Mouse (Mus musculus) limb, embryonic 13.5 days (tissue): ENCODE measurements around the gene Mul1. TPM values are rescaled to one million over a fixed set of nuclear protein-coding genes. Genes with fewer than 3 reads are reported as not detected.
A peak's percentile ranks its signal among the peaks of the same experiment; 100 is the strongest.
"Not testable (repeated sequence)": the region's sequence is repeated elsewhere in the genome, so short reads cannot be mapped to it uniquely, and the experiment has no call there.

Source experiments
- ATAC-seq: fragments of 200-750 bp; cut with Nextera tagmentation; 2 replicates; pipeline ENCODE4 v1.8.0; 2017; ENCODE audit warnings: low read depth, moderate number of reproducible peaks, moderate TSS enrichment; ENCODE audit not compliant: low FRiP score
- H3K27ac ChIP-seq: fragments of 300-500 bp; sonication (generic); 2 replicates; pipeline ENCODE4 v1.5.1; 2015; ENCODE audit warnings: inconsistent platforms, mild to moderate bottlenecking, moderate library complexity
- H3K27me3 ChIP-seq: fragments of 300-500 bp; sonication (generic); 2 replicates; pipeline ENCODE4 v1.6.1; 2015; ENCODE audit warnings: mild to moderate bottlenecking, inconsistent platforms
- H3K36me3 ChIP-seq: fragments of 300-500 bp; sonication (generic); 2 replicates; pipeline ENCODE4 v1.6.1; 2015; ENCODE audit warnings: inconsistent platforms, mild to moderate bottlenecking, moderate library complexity
- H3K4me1 ChIP-seq: fragments of 300-500 bp; sonication (generic); 2 replicates; pipeline ENCODE4 v1.6.1; 2015; ENCODE audit warnings: inconsistent platforms
- H3K4me2 ChIP-seq: fragments of 300-500 bp; sonication (generic); replicated peaks from 2 replicates; pipeline ENCODE4 v1.6.1; 2015; ENCODE audit warnings: inconsistent platforms, mild to moderate bottlenecking, moderate library complexity
- H3K4me3 ChIP-seq: fragments of 300-500 bp; sonication (generic); 2 replicates; pipeline ENCODE4 v1.5.1; 2015; ENCODE audit warnings: moderate library complexity, mild to moderate bottlenecking, inconsistent platforms
- H3K9ac ChIP-seq: fragments of 300-500 bp; sonication (generic); 2 replicates; pipeline ENCODE4 v1.6.1; 2015; ENCODE audit warnings: mild to moderate bottlenecking, inconsistent platforms
- H3K9me3 ChIP-seq: fragments of 300-500 bp; sonication (generic); 2 replicates; pipeline ENCODE4 v1.6.1; 2016; ENCODE audit warnings: inconsistent platforms
- whole genome bisulfite sequencing: fragments of 180-500 bp; shearing (Covaris S2); methylation state at CpG from one replicate; pipeline ENCODE4 v1.1.7; 2015; 5-methylcytosine and 5-hydroxymethylcytosine counted together
- polyA plus RNA-seq: library from polyadenylated mRNA; unstranded; fragments of >200 nt; fragmentation: Nextera tagmentation; extraction: Ambion mirVana; gene quantifications from 2 replicates; pipeline ENCODE4 v1.2.1, GENCODE M21; 2015

The Mul1 gene
- polyA plus RNA-seq, 1 experiment from 2014 or later: 18.4 TPM

DNA sequence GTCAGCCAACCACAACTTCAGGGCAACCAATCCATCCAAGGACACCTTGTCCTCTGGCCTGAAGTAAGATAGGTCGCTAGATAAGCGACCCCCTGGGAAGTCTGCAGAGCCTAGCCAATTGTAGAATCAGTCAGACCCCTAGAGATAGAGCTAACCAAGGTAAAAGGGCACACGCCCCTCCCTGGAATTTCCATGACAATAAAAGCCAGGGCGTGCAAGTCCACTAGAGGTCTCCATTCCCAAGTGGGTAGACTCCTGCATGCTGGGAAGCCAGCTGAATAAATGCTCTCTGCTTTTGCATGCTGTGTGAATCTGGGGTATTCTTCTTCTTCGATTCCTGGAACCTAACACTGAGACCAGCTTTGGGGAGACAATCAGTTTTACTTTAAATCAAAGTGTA is 18.1 kb upstream of the Mul1 start:
- no peak for ATAC-seq
- Histone ChIP-seq H3K4me1 (no peaks in the 10 kb centered on the region), H3K36me3 (no peaks in the 10 kb centered on the region), H3K27ac (no peak overlapping the region), H3K4me2 (no peak overlapping the region), H3K9ac (no peak overlapping the region), H3K27me3 (peaks cover 77% of the 10 kb centered on the region), H3K9me3 (no peaks in the 10 kb centered on the region), H3K4me3 (no peak overlapping the region)
- WGBS: 64% methylated on average over 5 of the region's 5 CpGs

DNA sequence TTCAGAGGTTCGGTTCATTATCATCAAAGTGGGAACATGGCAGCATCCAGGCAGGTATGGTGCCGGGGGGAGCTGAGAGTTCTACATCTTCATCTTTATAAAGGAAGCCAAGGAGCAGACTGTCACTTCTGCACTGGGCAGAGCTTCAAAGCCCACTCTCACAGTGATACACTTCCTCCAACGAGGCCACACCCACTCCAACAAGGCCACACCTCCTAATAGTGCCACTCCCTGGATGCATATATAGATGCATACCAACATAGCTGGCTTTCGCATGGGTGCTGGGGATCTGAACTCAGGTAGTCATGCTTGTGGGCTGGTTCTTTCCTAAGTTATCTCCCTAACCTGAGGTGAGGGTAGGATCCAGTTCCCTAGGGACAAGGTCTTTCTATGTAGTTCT is 16.6 kb upstream of the Mul1 start:
- H3K27ac ChIP-seq: no peak overlapping the region
- H3K4me1 ChIP-seq: no peaks in the 10 kb centered on the region
- H3K9ac ChIP-seq: no peak overlapping the region
- no peak overlapping the region for H3K4me2 ChIP-seq
- WGBS: 81% methylated on average over 4 of the region's 4 CpGs
- H3K36me3 ChIP-seq: no peaks in the 10 kb centered on the region
- no peaks in the 10 kb centered on the region for H3K9me3 ChIP-seq
- peaks cover 64% of the 10 kb centered on the region for H3K27me3 ChIP-seq
- H3K4me3 ChIP-seq: no peak overlapping the region
- no peak for ATAC-seq

DNA sequence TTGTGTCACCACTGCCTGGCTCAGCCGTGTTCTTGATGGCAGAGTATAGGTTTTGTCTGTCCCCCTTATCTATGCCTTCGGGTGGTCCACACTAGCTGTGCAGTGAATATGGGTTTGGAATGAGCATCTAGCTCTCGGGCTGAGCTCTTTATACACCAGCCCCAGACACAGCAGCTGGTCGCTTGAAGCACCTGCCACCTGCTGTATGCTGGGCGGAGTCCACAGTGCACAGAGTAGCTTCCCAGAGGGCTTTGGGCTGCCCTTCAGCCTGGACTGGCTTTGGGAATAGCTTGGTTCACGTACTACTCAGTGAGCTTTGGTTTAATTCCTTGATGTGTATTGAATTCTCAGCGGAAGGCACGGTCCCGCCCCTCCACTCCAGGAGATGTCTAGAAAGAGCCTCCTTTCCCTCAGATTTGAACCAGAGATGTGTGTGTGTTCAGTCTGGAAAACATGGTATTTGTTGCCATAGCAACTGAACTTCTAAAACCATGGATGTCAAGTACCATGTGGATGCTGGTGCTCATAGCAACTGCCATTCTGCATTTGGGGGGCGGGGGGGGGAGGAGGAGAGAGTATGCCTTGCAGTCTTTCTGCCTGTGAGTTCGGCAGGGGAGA is 16.0 kb upstream of the Mul1 start:
- Histone ChIP-seq H3K4me2 (no peak overlapping the region), H3K27me3 (peaks cover 60% of the 10 kb centered on the region), H3K27ac (no peak overlapping the region), H3K4me1 (no peaks in the 10 kb centered on the region), H3K9ac (no peak overlapping the region), H3K4me3 (no peak overlapping the region), H3K36me3 (no peaks in the 10 kb centered on the region), H3K9me3 (no peaks in the 10 kb centered on the region)
- 62% methylated on average over 11 of the region's 11 CpGs for WGBS
- ATAC-seq: no peak

DNA sequence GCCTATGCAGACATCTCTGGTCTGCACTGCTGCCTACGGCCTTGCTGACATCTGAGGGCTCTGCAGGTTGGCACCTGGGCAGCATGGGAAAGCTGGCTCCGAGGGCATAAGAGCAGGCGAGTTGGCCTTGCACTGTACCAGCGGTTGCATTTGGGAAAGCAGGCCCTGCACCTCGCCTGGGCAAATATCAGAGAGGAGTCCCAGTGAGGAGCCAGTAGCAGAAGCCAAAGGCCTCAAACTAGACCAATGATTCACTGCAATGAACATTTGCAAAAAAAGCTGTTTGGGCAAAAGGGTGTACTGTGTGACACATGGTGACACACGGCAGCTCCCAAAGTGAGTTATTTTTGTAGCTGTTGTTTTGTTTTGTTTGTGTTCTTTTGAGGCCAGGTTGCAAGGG is 9.4 kb upstream of the Mul1 start:
- WGBS: 81% methylated on average over 6 of the region's 6 CpGs
- no peak for ATAC-seq
- Histone ChIP-seq H3K36me3 (no peaks in the 10 kb centered on the region), H3K27ac (no peak overlapping the region), H3K4me2 (no peak overlapping the region), H3K9ac (no peak overlapping the region), H3K9me3 (no peaks in the 10 kb centered on the region), H3K27me3 (peaks cover 20% of the 10 kb centered on the region), H3K4me3 (no peak overlapping the region), H3K4me1 (no peaks in the 10 kb centered on the region)

DNA sequence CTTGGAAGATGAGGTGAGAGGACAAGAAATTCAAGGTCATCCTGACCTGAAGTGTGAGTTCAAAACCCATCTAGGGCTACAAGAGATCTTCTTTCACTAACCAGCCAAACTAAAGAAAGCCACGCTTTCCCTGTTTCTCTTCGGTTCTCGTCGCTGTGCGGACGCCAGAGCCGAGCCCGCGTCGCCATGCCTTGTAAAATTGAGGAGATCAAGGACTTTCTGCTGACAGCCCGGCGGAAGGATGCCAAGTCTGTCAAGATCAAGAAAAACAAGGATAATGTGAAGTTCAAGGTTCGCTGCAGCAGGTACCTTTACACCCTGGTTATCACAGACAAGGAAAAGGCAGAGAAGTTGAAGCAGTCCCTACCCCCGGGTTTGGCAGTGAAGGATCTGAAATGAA is 8.9 kb upstream of the Mul1 start:
- ATAC-seq, H3K36me3 ChIP-seq, H3K9ac ChIP-seq, H3K4me2 ChIP-seq, H3K9me3 ChIP-seq, H3K27ac ChIP-seq, H3K4me3 ChIP-seq, H3K4me1 ChIP-seq: not testable (repeated sequence)
- peaks cover 16% of the 10 kb centered on the region for H3K27me3 ChIP-seq
- WGBS: 87% methylated on average over 14 of the region's 14 CpGs

DNA sequence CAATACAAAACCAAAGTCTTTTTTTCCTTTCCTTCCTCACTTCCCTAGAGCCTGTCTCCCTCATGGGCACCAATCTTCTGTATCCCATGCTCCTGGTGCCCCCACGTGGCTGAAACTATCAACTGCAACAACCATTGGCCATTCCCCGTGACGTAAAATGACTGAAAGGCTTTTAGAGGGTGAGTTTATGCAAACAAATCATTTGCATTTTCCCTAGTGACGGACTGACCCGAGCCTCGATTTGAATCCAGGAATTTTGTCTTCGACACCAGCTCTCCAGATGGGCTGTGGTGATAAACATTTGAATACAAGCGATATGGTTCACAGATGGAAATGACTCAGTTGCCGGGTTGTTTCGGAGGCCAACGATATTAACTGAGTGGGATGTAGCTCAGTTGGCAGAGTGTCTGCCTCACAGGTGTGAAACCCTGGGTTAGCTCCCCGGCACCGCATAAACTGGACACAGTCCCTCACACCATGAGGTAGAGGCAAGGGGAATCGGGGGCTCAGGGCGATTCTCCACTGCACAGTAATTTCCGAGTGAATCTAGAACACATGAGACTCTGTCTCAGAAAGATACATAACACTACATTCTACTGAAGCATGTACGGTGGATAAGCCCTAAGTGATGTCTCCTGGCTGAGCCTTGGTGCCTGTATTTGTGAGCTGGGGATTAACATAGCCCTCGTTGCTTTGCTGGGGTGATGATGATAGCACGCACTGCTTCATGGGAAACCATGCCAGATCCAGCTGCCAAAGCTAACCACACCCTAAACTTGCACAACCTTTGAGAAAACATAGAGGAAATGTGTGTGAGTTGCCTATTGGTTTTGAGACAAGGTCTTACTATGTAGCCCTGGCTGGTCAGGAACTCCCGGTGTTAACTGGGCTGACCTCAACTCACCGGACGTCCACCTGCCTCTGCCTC is 7.4 kb upstream of the Mul1 start:
- no peak for ATAC-seq
- Histone ChIP-seq H3K36me3 (no peaks in the 10 kb centered on the region), H3K4me1 (no peaks in the 10 kb centered on the region), H3K4me3 (no peak overlapping the region), H3K9ac (no peak overlapping the region), H3K27me3 (peaks cover 6% of the 10 kb centered on the region; the same call in 1 of the 2 replicates), H3K9me3 (no peaks in the 10 kb centered on the region), H3K4me2 (peak overlapping the region; percentile 37), H3K27ac (no peak overlapping the region)
- WGBS: 38% methylated on average over 22 of the region's 22 CpGs

DNA sequence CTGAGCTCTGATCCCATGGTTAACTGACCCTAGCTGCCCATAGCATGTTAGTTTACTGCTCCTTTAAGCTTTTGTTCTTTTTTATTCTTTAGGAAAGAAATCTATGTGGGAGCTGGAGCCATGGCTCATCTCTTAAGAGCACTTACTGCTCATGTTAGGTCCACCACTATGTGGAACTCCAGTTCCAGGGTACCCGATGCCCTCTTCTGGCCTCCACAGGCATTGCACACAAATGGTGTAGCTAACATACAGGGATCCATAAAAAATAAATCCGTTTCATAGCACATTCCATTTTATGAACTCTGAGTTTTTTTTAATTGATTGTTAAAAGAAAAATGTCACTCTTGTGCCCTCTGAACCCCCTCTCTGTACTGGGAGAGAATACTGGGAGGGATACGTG is 4.7 kb upstream of the Mul1 start:
- H3K4me1 ChIP-seq: no peaks in the 10 kb centered on the region
- H3K4me3 ChIP-seq: no peak overlapping the region
- peaks cover 6% of the 10 kb centered on the region; the same call in 1 of the 2 replicates for H3K27me3 ChIP-seq
- WGBS: 42% methylated on average over 3 of the region's 3 CpGs
- H3K4me2 ChIP-seq: no peak overlapping the region
- no peaks in the 10 kb centered on the region for H3K36me3 ChIP-seq
- no peaks in the 10 kb centered on the region for H3K9me3 ChIP-seq
- H3K9ac ChIP-seq: no peak overlapping the region
- no peak overlapping the region for H3K27ac ChIP-seq
- no peak for ATAC-seq

DNA sequence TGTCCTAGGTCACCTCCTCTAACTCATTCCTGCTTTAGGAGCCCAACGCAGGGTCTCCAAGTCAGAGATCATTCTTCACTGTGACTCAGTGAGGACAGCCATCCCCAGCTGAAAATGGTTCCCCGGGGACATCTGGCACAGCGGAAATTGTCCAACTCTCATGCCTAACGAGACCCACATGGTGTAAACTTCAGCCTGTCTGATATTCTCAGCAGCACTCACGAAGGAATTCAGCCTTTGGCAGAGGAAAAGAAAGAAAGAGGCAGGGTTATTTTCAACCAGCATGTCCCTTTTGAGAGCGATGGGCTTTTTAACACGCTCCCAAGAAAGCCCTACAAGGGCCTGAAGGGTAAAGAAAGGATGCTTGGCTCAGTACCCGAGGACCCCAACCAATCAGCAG is 3.1 kb upstream of the Mul1 start:
- WGBS: 27% methylated on average over 8 of the region's 8 CpGs
- H3K9ac ChIP-seq: no peak overlapping the region
- peaks cover 6% of the 10 kb centered on the region; the same call in 1 of the 2 replicates for H3K27me3 ChIP-seq
- H3K9me3 ChIP-seq: no peaks in the 10 kb centered on the region
- no peak for ATAC-seq
- H3K27ac ChIP-seq: no peak overlapping the region
- no peak overlapping the region for H3K4me2 ChIP-seq
- no peak overlapping the region for H3K4me3 ChIP-seq
- H3K36me3 ChIP-seq: peaks cover 5% of the 10 kb centered on the region; the same call in 1 of the 2 replicates
- peaks cover 11% of the 10 kb centered on the region for H3K4me1 ChIP-seq

DNA sequence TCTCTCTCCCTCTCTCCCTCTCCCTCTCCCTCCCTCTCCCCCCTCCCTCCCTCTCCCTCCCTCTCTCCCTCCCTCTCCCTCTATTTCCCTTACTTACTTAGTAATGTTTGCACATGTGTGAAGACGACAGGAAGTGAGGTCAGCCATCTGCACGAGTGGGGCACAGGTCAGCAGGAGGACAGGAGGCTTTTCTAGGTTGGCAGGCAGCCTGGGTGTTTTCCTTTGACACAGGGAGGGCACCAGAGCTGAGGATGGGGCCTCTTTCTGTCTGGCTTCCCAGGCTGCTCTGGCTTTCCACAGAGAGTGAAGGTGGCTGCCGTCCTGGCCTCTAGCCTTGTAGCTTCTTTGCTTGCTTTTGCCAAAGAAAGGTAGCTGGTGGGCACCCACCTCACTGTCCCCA is 5.6 kb downstream of the Mul1 start:
- no peak overlapping the region for H3K4me3 ChIP-seq
- H3K9me3 ChIP-seq: no peaks in the 10 kb centered on the region
- H3K4me1 ChIP-seq: peaks cover 9% of the 10 kb centered on the region
- H3K9ac ChIP-seq: no peak overlapping the region
- no peak overlapping the region for H3K27ac ChIP-seq
- no peak overlapping the region for H3K4me2 ChIP-seq
- peaks cover 68% of the 10 kb centered on the region for H3K36me3 ChIP-seq
- ATAC-seq: no peak
- peaks cover 6% of the 10 kb centered on the region; the same call in 1 of the 2 replicates for H3K27me3 ChIP-seq
- WGBS: 77% methylated on average over 3 of the region's 3 CpGs

DNA sequence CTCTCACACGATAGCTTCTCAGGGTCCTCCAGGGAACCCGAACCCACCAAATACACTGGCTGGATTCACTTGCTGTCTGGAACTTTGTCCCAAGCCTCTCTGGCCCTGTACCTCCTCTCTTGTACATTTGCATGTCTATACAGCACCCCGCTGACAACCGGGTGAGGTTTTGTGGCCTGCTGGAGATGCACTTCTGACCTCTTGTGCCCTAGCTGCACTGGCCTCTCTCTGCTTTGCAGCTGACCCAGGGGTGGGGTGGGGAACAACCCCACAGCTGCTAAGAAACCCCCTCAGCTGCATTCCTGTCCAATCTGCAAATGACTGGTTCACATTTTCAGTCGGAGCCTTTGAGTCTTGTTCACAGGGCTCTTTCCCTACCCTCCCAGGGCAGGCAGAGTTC is 10.5 kb downstream of the Mul1 start:
- H3K4me3 ChIP-seq: no peak overlapping the region
- 21% methylated on average over 5 of the region's 5 CpGs for WGBS
- peaks cover 27% of the 10 kb centered on the region for H3K36me3 ChIP-seq
- H3K27ac ChIP-seq: no peak overlapping the region
- no peak overlapping the region for H3K9ac ChIP-seq
- peaks cover 26% of the 10 kb centered on the region for H3K27me3 ChIP-seq
- H3K4me2 ChIP-seq: no peak overlapping the region
- H3K9me3 ChIP-seq: no peaks in the 10 kb centered on the region
- no peak for ATAC-seq
- no peaks in the 10 kb centered on the region for H3K4me1 ChIP-seq

DNA sequence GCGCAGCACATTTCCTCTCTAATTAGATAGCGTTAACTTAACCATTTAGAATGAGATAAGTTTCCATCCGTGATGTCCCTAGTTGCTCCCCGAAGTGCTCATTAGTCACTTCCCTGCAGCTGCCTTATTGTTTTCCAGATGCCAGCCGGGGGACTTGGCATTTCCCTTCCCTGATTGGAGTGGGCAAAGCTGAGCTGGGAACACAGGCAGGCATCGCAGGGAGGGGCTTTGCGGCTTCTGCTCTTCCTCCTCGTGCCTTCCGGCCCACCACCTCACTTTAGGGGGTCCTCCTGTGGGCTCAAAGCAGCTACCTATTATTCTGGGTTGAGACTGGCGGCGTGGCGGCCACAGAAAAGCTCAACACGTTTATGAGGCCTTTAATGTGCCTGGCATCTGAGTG is 12.5 kb downstream of the Mul1 start:
- 0 out of 2 replicates have a peak overlapping the region, but pooled peaks have one; percentile 25 for H3K9ac ChIP-seq
- H3K36me3 ChIP-seq: peaks cover 6% of the 10 kb centered on the region; the same call in 1 of the 2 replicates
- H3K27ac ChIP-seq: no peak overlapping the region
- H3K4me1 ChIP-seq: no peaks in the 10 kb centered on the region
- no peak overlapping the region for H3K4me2 ChIP-seq
- WGBS: 19% methylated on average over 13 of the region's 13 CpGs
- ATAC-seq: no peak
- peaks cover 40% of the 10 kb centered on the region for H3K27me3 ChIP-seq
- no peaks in the 10 kb centered on the region for H3K9me3 ChIP-seq
- H3K4me3 ChIP-seq: no peak overlapping the region

DNA sequence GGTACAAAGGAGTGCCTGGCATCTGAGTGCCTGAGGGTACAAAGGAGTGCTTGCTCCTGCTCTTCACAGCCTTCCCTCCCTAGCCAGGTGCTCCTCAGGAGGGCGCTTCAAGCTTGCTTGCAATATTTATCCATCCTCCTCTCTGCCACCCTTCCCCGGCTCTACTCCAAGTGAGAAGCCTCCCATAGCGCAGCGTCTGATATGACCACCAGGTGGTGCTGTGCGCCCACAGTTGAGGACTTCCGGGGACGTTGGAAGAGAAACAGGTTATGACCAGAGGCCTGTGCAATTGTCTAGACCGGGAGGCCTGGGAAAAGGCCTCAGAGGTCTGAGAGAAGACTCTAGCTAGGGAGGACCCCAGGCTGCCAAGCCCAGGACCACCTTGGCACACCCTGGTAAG is 12.9 kb downstream of the Mul1 start:
- H3K27ac ChIP-seq: no peak overlapping the region
- 0 out of 2 replicates have a peak, but pooled peaks cover 2% of the 10 kb centered on the region for H3K36me3 ChIP-seq
- H3K4me2 ChIP-seq: no peak overlapping the region
- ATAC-seq: peak; percentile 83
- H3K4me3 ChIP-seq: no peak overlapping the region
- peaks cover 44% of the 10 kb centered on the region for H3K27me3 ChIP-seq
- H3K4me1 ChIP-seq: no peaks in the 10 kb centered on the region
- H3K9me3 ChIP-seq: no peaks in the 10 kb centered on the region
- H3K9ac ChIP-seq: no peak overlapping the region
- 0% methylated on average over 8 of the region's 8 CpGs for WGBS
